Mouse (Mus musculus) left cerebral cortex, adult 18-20 months (tissue): Measurements from ENCODE around the gene 1700010I14Rik. TPM values are rescaled to one million over a fixed set of nuclear protein-coding genes. Genes with fewer than 3 reads are reported as not detected.

Source experiments
- DNase-seq, 2 experiments: peaks; one replicate each; pipeline ENCODE4 v3.0.0; 2021 to 2022; ENCODE audit warnings: low spot score in 2 of 2, mixed read lengths in 1 of 2
- total RNA-seq, 2 experiments: library from RNA; stranded (reverse); gene quantifications; 2 replicates each; pipeline ENCODE4 v1.2.3; 2021

Gene 1700010I14Rik
- total RNA-seq, 2 experiments from 2014 or later, result 1.5 to 2.1 TPM

GRCm38 (mm10) chr17:9023198-9023942, 35.2 kb downstream of the 1700010I14Rik start:
- DNase-seq, result peak; percentile 3 to 10

DNA sequence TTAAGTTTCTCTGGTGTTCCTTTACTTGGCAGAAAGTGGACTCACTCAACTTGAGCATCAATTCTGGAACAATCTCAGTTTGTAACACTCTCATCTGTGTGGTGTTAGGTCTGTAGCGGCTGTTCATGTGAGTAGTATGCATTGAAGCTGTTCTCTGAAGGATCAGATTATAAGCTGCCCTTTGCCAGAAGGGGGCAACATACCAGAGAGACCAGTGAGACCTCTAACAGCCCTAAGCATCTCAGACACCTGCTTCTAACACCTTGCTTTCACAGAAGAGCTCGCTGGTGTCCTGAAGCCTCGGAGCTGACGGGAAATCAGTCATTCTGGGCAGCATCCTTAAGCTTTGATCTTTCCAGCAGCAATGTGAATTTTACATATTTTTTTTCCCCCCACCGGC, 42.0 kb downstream of the 1700010I14Rik start:
- DNase-seq, result no peak

- DNase-seq, result peak; percentile 84 to 87
These were observed 43.4 kb downstream of the 1700010I14Rik start for GRCm38 (mm10) chr17:9031241-9032141.

DNA sequence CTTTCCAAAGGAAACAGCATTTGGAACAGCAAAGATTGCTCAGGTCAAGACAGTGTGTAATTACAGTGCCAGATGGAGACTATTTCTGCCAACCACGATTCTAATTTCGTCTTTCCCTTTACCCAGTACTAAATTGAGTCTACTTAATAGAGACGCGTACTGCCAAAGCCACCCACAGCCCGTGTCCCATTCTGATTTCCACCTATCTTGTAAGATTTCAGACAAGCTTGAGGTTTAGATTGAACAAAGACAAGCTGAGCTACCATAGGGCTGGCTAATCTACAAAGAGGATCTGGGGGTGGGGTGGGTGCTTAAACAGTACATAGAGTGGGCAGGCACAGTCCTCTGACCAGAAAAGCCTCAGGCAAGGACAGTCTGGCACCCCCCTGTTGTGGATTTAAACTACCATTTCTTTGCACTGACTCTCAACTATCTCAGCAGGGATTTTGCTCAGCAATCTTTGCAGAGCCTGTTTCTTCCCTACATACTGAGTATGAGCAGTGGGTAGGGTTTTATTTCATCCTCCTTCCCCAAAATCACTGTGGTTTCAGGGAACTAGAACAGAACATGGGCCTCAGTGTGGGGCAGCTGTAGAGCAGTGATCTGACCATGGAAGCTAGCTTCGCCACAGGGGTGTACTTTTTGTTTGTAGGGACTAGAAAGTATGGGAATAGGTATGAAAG, 44.4 kb downstream of the 1700010I14Rik start:
- peak in 1 of 2 experiments; percentile 12 for DNase-seq

GRCm38 (mm10) chr17:9033511-9033910, 45.4 kb downstream of the 1700010I14Rik start:
- no peak for DNase-seq

GRCm38 (mm10) chr17:9035561-9036348, 47.6 kb downstream of the 1700010I14Rik start:
- no peak for DNase-seq

DNA sequence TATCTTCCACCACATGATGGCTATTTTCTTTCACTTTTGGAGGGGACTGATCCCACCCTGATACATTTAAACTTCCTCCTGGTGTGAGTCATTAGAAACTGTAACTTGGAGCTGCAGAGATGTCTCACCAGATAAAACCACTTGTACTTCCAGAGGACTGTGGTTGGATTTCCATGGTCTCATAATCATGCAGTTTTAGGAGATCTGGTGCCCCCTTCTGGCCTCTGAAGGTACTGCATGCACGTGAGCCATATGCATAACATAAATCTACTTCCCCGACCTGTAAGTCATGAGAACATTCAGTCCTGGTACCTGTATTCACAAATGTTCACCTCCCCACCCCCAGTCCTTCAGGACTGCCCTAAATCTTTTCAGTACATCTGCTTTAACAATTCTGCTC, 54.6 kb downstream of the 1700010I14Rik start:
- DNase-seq, result no peak

GRCm38 (mm10) chr17:9052441-9052980, 64.4 kb downstream of the 1700010I14Rik start:
- no peak for DNase-seq

DNA sequence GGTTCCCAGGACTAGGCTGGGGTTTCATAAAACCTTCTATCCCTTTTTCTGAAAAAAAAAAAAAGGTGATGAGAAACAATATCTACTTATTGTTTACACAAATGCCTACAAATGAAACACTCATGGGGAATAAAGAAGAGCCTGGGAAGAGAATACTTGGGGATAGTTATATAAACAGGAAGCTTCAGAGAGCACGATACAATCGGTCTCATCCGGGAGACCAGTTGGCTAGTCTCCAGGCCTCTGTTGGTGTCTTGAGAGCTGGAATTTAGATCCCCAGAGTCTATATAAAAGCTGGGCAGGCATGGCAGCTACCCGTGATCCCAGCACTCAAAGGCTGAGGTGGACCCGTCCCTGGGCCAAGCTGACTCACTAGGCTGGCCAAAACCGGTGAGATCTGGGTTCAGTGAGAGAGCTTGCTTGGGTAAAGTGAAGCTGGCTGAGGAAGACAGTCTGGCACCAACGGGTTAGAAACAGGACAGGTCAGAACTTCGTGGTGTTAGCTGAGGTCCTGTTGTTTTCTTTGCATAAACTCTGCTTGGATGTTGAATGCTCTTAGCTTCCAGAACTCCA, 71.3 kb downstream of the 1700010I14Rik start:
- DNase-seq, result no peak
